Mouse (Mus musculus) bone marrow, adult 2 months (tissue): ENCODE results near the gene Rab4a.

Experiments
- CTCF ChIP-seq: fragments of 200-500 bp; IDR thresholded peaks from 2 replicates; pipeline ENCODE4 v1.5.1; 2011; ENCODE audit warnings: low read length, control low read depth; ENCODE audit not compliant: control insufficient read depth, insufficient read depth
- POLR2A ChIP-seq: fragments of 200-500 bp; IDR thresholded peaks from 2 replicates; pipeline ENCODE4 v1.6.1; 2011; ENCODE audit warnings: low read depth, mild to moderate bottlenecking, control low read depth, low read length, borderline replicate concordance; ENCODE audit not compliant: control insufficient read depth

DNA sequence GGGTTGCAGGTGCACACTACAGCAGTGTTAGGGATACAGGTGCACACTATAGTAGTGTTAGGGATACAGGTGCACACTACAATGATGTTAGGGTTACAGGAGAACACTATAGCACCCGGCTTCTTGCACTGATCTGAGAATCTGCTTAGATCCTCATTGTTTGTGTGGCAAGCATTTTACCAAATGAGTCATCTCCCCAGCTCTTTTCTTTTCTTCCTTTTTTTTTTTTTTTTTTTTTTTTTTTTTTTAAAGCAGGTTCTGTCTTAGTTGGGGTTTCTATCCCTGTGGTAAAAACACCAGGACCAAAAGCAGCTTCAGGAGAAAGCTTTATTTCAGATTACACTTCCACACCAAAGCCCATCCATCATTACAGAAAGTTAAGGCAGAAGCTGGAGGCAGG, 2.1 kb upstream of the Rab4a start:
- no peak for TF ChIP-seq POLR2A
- TF ChIP-seq CTCF, result no peak
